Mouse (Mus musculus) forebrain, embryonic 13.5 days (tissue): ENCODE measurements around the gene Prss23. TPM values are rescaled to one million over a fixed set of nuclear protein-coding genes. Genes with fewer than 3 reads are reported as not detected.

Experiments used
- ATAC-seq: fragments of 200-750 bp; cut with Nextera tagmentation; 2 replicates; pipeline ENCODE4 v1.8.0; 2017
- H3K27ac ChIP-seq: fragments of 300-500 bp; sonication (generic); 2 replicates; pipeline ENCODE4 v1.5.1; 2015; ENCODE audit warnings: inconsistent platforms, mild to moderate bottlenecking, moderate library complexity
- H3K27me3 ChIP-seq: fragments of 300-500 bp; sonication (generic); 2 replicates; pipeline ENCODE4 v1.6.1; 2015; ENCODE audit warnings: mild to moderate bottlenecking, inconsistent platforms
- H3K36me3 ChIP-seq: fragments of 300-500 bp; sonication (generic); 2 replicates; pipeline ENCODE4 v1.6.1; 2015; ENCODE audit warnings: mild to moderate bottlenecking, inconsistent platforms; ENCODE audit not compliant: poor library complexity, severe bottlenecking
- H3K4me1 ChIP-seq: fragments of 300-500 bp; sonication (generic); 2 replicates; pipeline ENCODE4 v1.6.1; 2015; ENCODE audit warnings: inconsistent platforms
- H3K4me2 ChIP-seq: fragments of 300-500 bp; sonication (generic); 2 replicates; pipeline ENCODE4 v1.6.1; 2015; ENCODE audit warnings: inconsistent platforms, mild to moderate bottlenecking, moderate library complexity
- H3K4me3 ChIP-seq: fragments of 300-500 bp; sonication (generic); 2 replicates; pipeline ENCODE4 v1.5.1; 2015; ENCODE audit warnings: mild to moderate bottlenecking, inconsistent platforms
- H3K9ac ChIP-seq: fragments of 300-500 bp; sonication (generic); 2 replicates; pipeline ENCODE4 v1.6.1; 2015; ENCODE audit warnings: mild to moderate bottlenecking, inconsistent platforms
- H3K9me3 ChIP-seq: fragments of 300-500 bp; sonication (generic); replicated peaks from 2 replicates; pipeline ENCODE4 v1.6.1; 2016; ENCODE audit warnings: inconsistent platforms
- WGBS: fragments of 180-500 bp; shearing (Covaris S2); methylation state at CpG from one replicate; pipeline ENCODE4 v1.1.7; 2015; 5-methylcytosine and 5-hydroxymethylcytosine counted together
- polyA plus RNA-seq: library from polyadenylated mRNA; unstranded; fragments of >200 nt; fragmentation: Nextera tagmentation; extraction: Ambion mirVana; gene quantifications from 2 replicates; pipeline ENCODE4 v1.2.1, GENCODE M21; 2015

Prss23 gene
- polyA plus RNA-seq, 1 experiment from 2014 or later, result 13.0 TPM

GRCm38 (mm10) chr7:89483769-89484568, 43.0 kb downstream of the Prss23 start:
- H3K4me1 ChIP-seq, result no peaks in the 10 kb centered on the region
- no peak overlapping the region for H3K27ac ChIP-seq
- no peaks in the 10 kb centered on the region for H3K36me3 ChIP-seq
- H3K27me3 ChIP-seq, result no peaks in the 10 kb centered on the region
- H3K9ac ChIP-seq, result no peak overlapping the region
- 85% methylated on average over 7 of the region's 7 CpGs for WGBS
- H3K4me3 ChIP-seq, result no peak overlapping the region
- no peak for ATAC-seq
- H3K4me2 ChIP-seq, result no peak overlapping the region
- no peaks in the 10 kb centered on the region for H3K9me3 ChIP-seq

DNA sequence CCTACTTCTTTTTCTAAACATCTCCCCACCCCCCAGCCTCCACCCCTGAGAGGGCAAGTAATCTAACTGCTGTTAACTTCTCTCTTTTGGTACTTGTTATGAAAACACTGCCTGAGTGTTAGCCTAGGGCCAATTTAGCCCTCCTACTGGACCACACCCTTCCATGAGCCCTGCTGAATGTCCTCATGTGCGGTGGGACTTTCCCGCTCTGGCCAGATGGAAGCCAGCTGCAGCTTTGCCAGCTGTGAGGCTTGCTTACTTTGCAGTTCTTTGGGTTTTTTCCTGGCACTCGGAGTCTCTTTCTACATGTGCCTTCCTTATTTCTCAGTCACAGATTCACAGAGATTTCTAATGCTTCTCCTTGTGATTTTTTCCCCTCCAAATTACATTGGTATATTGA, 45.3 kb downstream of the Prss23 start:
- WGBS, result 79% methylated on average over 3 of the region's 3 CpGs

DNA sequence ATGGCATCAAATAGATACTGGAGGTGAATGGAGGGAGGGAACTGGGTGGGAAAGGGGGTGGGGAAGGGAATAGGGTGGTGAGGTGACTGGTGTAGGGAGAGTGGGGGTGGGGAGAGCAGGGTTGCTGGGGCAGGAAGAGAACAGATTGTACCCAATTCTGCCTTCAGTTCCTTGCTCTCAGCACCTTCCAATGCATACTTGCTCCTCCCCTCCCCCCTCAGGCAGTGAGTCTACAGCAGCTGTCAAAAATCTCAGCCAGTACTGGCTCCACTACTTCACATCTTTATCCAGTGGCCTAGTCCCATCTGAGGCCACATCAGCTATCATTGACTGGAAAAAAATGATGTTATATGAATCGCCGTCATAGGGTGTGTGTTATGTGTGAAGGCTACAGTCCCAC, 48.5 kb downstream of the Prss23 start:
- no peak overlapping the region for H3K27ac ChIP-seq
- H3K9me3 ChIP-seq, result no peaks in the 10 kb centered on the region
- H3K4me2 ChIP-seq, result no peak overlapping the region
- H3K4me1 ChIP-seq, result 0 out of 2 replicates have a peak, but pooled peaks cover 2% of the 10 kb centered on the region
- no peak overlapping the region for H3K9ac ChIP-seq
- no peaks in the 10 kb centered on the region for H3K36me3 ChIP-seq
- WGBS, result 92% methylated on average over 2 of the region's 2 CpGs
- no peak overlapping the region for H3K4me3 ChIP-seq
- peak; percentile 39 for ATAC-seq
- H3K27me3 ChIP-seq, result no peaks in the 10 kb centered on the region

More for the DNA sequence above, 45.3 kb downstream of the Prss23 start:
- Histone ChIP-seq H3K9ac (no peak overlapping the region), H3K4me1 (0 out of 2 replicates have a peak, but pooled peaks cover 2% of the 10 kb centered on the region), H3K27ac (no peak overlapping the region), H3K36me3 (no peaks in the 10 kb centered on the region), H3K4me2 (no peak overlapping the region), H3K9me3 (no peaks in the 10 kb centered on the region), H3K27me3 (no peaks in the 10 kb centered on the region), H3K4me3 (no peak overlapping the region)
- no peak for ATAC-seq

DNA sequence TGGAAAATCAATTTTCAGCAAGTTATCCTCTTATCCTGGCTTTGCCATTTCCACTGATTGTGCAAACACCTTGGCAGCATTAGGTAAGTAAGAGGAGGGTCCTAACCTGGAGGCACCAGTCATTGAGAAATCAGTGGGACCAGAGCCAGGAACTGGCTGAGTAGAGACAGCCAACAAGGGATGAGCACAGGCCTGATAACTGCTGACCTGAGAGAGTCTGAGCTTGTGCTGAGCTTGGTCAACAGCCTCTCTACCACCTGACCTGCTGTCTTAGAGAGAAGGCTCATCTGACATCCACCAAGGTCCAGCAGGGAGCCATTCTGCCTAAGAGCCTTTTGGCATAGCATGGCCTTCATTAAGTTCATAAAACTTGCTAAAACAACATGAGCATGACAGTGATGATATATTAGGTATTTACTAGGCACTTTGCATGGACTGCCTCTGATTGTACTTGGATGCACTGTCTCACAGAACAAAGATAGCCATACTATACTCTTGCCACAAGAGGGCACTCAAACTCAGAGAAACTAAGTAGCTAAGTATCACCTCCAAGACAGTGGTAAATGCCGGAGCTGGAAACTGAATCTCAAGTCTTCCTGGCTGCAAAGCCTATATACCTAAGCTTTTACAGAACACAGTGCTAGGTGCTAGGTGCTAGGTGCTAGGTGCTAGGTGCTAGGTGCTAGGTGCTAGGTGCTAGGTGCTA, 49.5 kb downstream of the Prss23 start:
- Histone ChIP-seq H3K4me2 (no peak overlapping the region), H3K4me3 (no peak overlapping the region), H3K4me1 (0 out of 2 replicates have a peak, but pooled peaks cover 2% of the 10 kb centered on the region), H3K9me3 (no peaks in the 10 kb centered on the region), H3K27me3 (no peaks in the 10 kb centered on the region), H3K9ac (no peak overlapping the region), H3K27ac (no peak overlapping the region), H3K36me3 (no peaks in the 10 kb centered on the region)
- ATAC-seq, result peak; percentile 92
- 3% methylated on average over 1 of the region's 1 CpGs for WGBS

DNA sequence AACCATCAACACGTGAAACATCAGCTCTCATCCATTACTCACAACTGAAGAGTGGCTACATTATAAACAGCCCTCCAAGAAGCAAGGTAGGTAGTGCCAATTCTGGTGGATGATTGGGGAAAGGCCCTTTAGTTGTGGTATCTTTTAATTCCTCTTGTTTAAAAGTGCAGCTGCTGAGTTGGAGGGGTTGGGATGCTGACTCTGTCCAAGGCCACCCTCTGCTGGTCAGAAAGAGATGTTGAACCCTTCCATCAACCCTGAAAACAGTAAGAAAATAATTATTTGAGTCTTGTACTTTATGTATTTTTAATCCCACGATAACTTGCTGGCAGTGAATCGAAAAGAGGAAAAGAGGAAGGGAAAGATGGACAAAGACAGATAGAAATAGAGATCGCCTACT, 53.5 kb downstream of the Prss23 start:
- Histone ChIP-seq H3K4me3 (no peak overlapping the region), H3K9ac (no peak overlapping the region), H3K4me2 (no peak overlapping the region), H3K4me1 (0 out of 2 replicates have a peak, but pooled peaks cover under 1% of the 10 kb centered on the region), H3K36me3 (no peaks in the 10 kb centered on the region), H3K27ac (no peak overlapping the region), H3K27me3 (no peaks in the 10 kb centered on the region), H3K9me3 (no peaks in the 10 kb centered on the region)
- ATAC-seq, result no peak
- 75% methylated on average over 4 of the region's 4 CpGs for whole genome bisulfite sequencing

DNA sequence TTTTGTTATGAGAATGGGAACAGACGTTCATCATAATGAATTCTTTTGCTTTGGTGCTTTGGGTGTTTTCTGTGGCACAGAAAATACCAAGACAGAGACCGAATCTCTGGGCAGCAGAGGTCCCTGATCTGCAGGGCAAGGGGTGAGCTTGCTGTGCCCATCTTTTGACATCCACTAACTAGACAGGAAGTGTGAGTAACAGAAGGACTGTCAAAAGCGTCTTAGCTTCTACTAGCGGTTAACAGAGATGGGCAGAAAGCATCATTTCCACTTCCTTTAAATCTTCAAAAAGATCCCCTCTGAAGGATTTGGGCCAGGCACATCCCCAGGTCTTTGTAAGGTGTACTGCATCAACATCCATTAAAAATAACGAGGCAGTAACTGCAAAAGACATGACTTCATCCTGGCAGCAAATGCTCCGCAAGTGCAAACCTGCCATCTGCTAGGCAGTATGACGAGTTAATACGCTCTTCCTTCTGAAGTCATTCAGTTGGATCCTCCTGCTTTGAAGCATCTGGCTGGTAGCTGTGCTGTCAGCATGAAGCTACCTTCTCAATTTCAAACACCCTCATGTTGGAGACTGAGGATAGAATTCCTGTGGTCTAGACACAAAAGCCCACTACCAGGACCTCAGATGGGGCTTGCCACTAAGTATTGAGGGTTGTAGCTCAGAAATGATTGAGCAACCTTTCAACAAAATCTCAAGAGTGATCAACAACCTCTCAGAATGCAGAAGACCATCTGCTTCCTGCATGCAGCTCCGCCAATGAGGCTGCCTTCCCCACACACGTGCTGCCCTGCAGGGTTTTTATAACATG, 63.0 kb downstream of the Prss23 start:
- Histone ChIP-seq H3K4me3 (no peak overlapping the region), H3K4me1 (0 out of 2 replicates have a peak, but pooled peaks cover 3% of the 10 kb centered on the region), H3K4me2 (no peak overlapping the region), H3K9ac (no peak overlapping the region), H3K27me3 (no peaks in the 10 kb centered on the region), H3K9me3 (no peaks in the 10 kb centered on the region), H3K36me3 (no peaks in the 10 kb centered on the region), H3K27ac (peak overlapping the region; percentile 31; the same call in 1 of the 2 replicates)
- ATAC-seq, result peak; percentile 85
- 56% methylated on average over 10 of the region's 10 CpGs for WGBS

GRCm38 (mm10) chr7:89463246-89463645, 63.7 kb downstream of the Prss23 start:
- no peak overlapping the region for H3K4me2 ChIP-seq
- WGBS, result 86% methylated on average over 3 of the region's 3 CpGs
- no peak overlapping the region for H3K4me3 ChIP-seq
- no peaks in the 10 kb centered on the region for H3K36me3 ChIP-seq
- ATAC-seq, result no peak
- H3K27ac ChIP-seq, result no peak overlapping the region
- H3K9me3 ChIP-seq, result no peaks in the 10 kb centered on the region
- 0 out of 2 replicates have a peak, but pooled peaks cover 3% of the 10 kb centered on the region for H3K4me1 ChIP-seq
- no peaks in the 10 kb centered on the region for H3K27me3 ChIP-seq
- H3K9ac ChIP-seq, result no peak overlapping the region

GRCm38 (mm10) chr7:89462646-89463207, 64.3 kb downstream of the Prss23 start:
- WGBS, result 92% methylated on average over 5 of the region's 5 CpGs

GRCm38 (mm10) chr7:89461351-89461750, 65.6 kb downstream of the Prss23 start:
- H3K36me3 ChIP-seq, result no peaks in the 10 kb centered on the region
- H3K9ac ChIP-seq, result no peak overlapping the region
- 0 out of 2 replicates have a peak, but pooled peaks cover 6% of the 10 kb centered on the region for H3K4me1 ChIP-seq
- H3K9me3 ChIP-seq, result no peaks in the 10 kb centered on the region
- no peak overlapping the region for H3K27ac ChIP-seq
- no peak overlapping the region for H3K4me3 ChIP-seq
- no peak for ATAC-seq
- H3K27me3 ChIP-seq, result no peaks in the 10 kb centered on the region
- WGBS, result 73% methylated on average over 3 of the region's 3 CpGs
- H3K4me2 ChIP-seq, result no peak overlapping the region

More at GRCm38 (mm10) chr7:89462646-89463207, 64.3 kb downstream of the Prss23 start:
- no peaks in the 10 kb centered on the region for H3K36me3 ChIP-seq
- H3K9me3 ChIP-seq, result no peaks in the 10 kb centered on the region
- H3K4me3 ChIP-seq, result no peak overlapping the region
- no peak overlapping the region for H3K4me2 ChIP-seq
- no peak overlapping the region for H3K9ac ChIP-seq
- H3K27ac ChIP-seq, result no peak overlapping the region
- ATAC-seq, result no peak
- 0 out of 2 replicates have a peak, but pooled peaks cover 3% of the 10 kb centered on the region for H3K4me1 ChIP-seq
- H3K27me3 ChIP-seq, result no peaks in the 10 kb centered on the region

GRCm38 (mm10) chr7:89460911-89461310, 66.1 kb downstream of the Prss23 start:
- no peak overlapping the region for H3K4me3 ChIP-seq
- H3K9me3 ChIP-seq, result no peaks in the 10 kb centered on the region
- no peak overlapping the region for H3K27ac ChIP-seq
- H3K9ac ChIP-seq, result no peak overlapping the region
- ATAC-seq, result no peak
- no peaks in the 10 kb centered on the region for H3K27me3 ChIP-seq
- H3K4me2 ChIP-seq, result no peak overlapping the region
- no peaks in the 10 kb centered on the region for H3K36me3 ChIP-seq
- 0 out of 2 replicates have a peak, but pooled peaks cover 8% of the 10 kb centered on the region for H3K4me1 ChIP-seq

GRCm38 (mm10) chr7:89459691-89460090, 67.3 kb downstream of the Prss23 start:
- Histone ChIP-seq H3K9ac (no peak overlapping the region), H3K27me3 (no peaks in the 10 kb centered on the region), H3K36me3 (no peaks in the 10 kb centered on the region), H3K27ac (no peak overlapping the region), H3K9me3 (no peaks in the 10 kb centered on the region), H3K4me1 (0 out of 2 replicates have a peak, but pooled peaks cover 8% of the 10 kb centered on the region), H3K4me2 (no peak overlapping the region), H3K4me3 (no peak overlapping the region)
- ATAC-seq, result no peak
- 84% methylated on average over 2 of the region's 2 CpGs for WGBS
